19 mouse cellular contexts compared by ENCODE assay signal in the genomic region with DNA sequence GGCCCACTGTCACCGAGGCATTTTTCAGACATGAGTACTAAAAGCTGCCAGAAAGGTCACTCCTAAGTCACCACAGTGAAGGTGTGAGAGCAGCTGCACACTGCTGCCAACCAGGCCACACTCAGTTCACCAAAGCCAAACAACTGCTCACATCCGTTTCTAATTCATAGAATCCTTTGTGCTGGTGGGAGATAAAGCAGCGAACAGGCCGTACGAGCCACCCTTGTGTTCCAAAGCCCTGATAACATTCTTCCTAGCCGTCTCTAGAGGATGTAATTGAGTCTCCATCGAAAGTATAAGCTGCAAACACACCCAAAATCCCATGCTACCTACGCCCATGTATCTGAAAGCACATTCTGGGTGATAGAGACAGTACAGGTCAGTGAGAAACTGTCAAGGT. TPM values are rescaled to one million over a fixed set of nuclear protein-coding genes. Genes with fewer than 3 reads are reported as not detected.
DNase-seq lines count a peak whose midpoint lies in the region; ATAC-seq and TF ChIP-seq lines count a peak whose summit lies in the region.
"Had no signal": no experiment of that assay in that cellular context is flagged by ENCODE, and none has a peak within 500 bp of the region (broad histone marks: within the 10 kb centered on the region; RNA-seq: fewer than 3 reads in every experiment).

No protein-coding gene starts in this region.

- 41% methylated on average over 8 of the region's 8 CpGs for WGBS in liver, adult 2 months

- H3K79me2 ChIP-seq in liver, adult 2 months (ENCODE audit: control insufficient read depth, insufficient read depth, low read length), result peaks cover 6% of the 10 kb centered on the region; the same call in 1 of the 2 replicates

- TF ChIP-seq CTCF in liver, adult 2 months (IDR thresholded peaks at IDR 0.05; ENCODE audit: low read depth, low read length), result no peak
- TF ChIP-seq CTCF in gastrocnemius, adult 2 months (IDR thresholded peaks at IDR 0.05), result no peak

- intact Hi-C loops in heart, postnatal 10 days (cut with DNase I), result no loop called here
- intact Hi-C loops in gastrocnemius, adult 2 months (cut with DNase I), result no loop called here
- intact Hi-C loops in left cerebral cortex, postnatal 4 days (cut with DNase I), result no loop called here

- H3K27me3 ChIP-seq in liver, adult 2 months (ENCODE audit: control insufficient read depth, insufficient read depth, low read length), result no peaks in the 10 kb centered on the region
- H3K27me3 ChIP-seq: embryonic facial prominence, embryonic 13.5 days; hindbrain, embryonic 12.5 days; neural tube, embryonic 15.5 days had no signal

- peak overlapping the region; percentile 28 for H3K27ac ChIP-seq in liver, adult 2 months (replicated peaks; ENCODE audit: insufficient read depth, low read depth, low read length)
- H3K27ac ChIP-seq in gastrocnemius, adult 2 months, result no peak overlapping the region
- H3K27ac ChIP-seq: embryonic facial prominence, embryonic 13.5 days; hindbrain, embryonic 12.5 days; kidney, postnatal 0 days; neural tube, embryonic 15.5 days had no signal

- H3K36me3 ChIP-seq in liver, adult 2 months (ENCODE audit: control insufficient read depth, insufficient read depth, low read length), result no peaks in the 10 kb centered on the region
- H3K36me3 ChIP-seq: embryonic facial prominence, embryonic 13.5 days; hindbrain, embryonic 12.5 days; neural tube, embryonic 15.5 days had no signal

- H3K9ac ChIP-seq in liver, adult 2 months (ENCODE audit: low read depth, low read length), result no peak overlapping the region; the same call in 1 of the 2 replicates
- H3K9ac ChIP-seq: embryonic facial prominence, embryonic 13.5 days; hindbrain, embryonic 12.5 days; neural tube, embryonic 15.5 days had no signal

- ATAC-seq in megakaryocyte progenitor cell, adult 5-6 weeks (replicated peaks; ENCODE audit: poor library complexity), result peak; percentile 63
- ATAC-seq: forebrain, embryonic 16.5 days had no signal

- H3K4me1 ChIP-seq in liver, adult 2 months (ENCODE audit: control insufficient read depth, insufficient read depth, low read length), result peaks cover 53% of the 10 kb centered on the region
- H3K4me1 ChIP-seq: hindbrain, embryonic 12.5 days; neural tube, embryonic 15.5 days had no signal

- DNase-seq in heart, postnatal 10 days, result peak; percentile 9 to 10
- DNase-seq in heart, postnatal 4 days, result no peak
- peak; percentile 88 for DNase-seq in MEL-GATA-1-ER (ENCODE audit: extremely low read depth, low read depth)
- peak; percentile 78 for DNase-seq in liver, adult 2 months (ENCODE audit: extremely low read depth, low read depth, low spot score)
- DNase-seq in gastrocnemius, adult 2 months, result no peak
- DNase-seq in left cerebral cortex, postnatal 4 days, result no peak
- no peak for DNase-seq in adrenal gland, adult 18-20 months (ENCODE audit: low spot score in 2 of 2)
- DNase-seq: adrenal gland, postnatal 36 days; cerebellum, adult 9-11 months; layer of hippocampus, adult 9-11 months; midbrain, embryonic 14.5 days; right cerebral cortex, postnatal 25 days had no signal

- H3K4me3 ChIP-seq in liver, adult 2 months (ENCODE audit: insufficient read depth, low read depth, low read length), result no peak overlapping the region
- H3K4me3 ChIP-seq in gastrocnemius, adult 2 months, result no peak overlapping the region
- H3K4me3 ChIP-seq: embryonic facial prominence, embryonic 13.5 days; hindbrain, embryonic 12.5 days; myocyte; neural tube, embryonic 15.5 days had no signal

- TF ChIP-seq POLR2A in liver, adult 2 months (IDR thresholded peaks at IDR 0.05; ENCODE audit: extremely low read depth, insufficient read depth, low read length), result no peak

RNA-seq across cellular contexts. Expression of a gene that starts 9.7 kb away (rescaled TPM):
- 1 to 10 TPM in 1 of 2 experiments, under 1 TPM in 1; 0.93 to 1.2 TPM for total RNA-seq in heart, postnatal 10 days (2021)
- under 1 TPM; 0.64 to 0.77 TPM for total RNA-seq in heart, postnatal 4 days (2021)
- total RNA-seq in liver, adult 2 months (2014; rRNA removed), result 20.9 and 23.3 TPM in 2 replicates
- polyA plus RNA-seq in liver, adult 2 months (2012; rRNA removed), result 32.2 and 33.5 TPM in 2 replicates
- total RNA-seq in megakaryocyte progenitor cell, adult 5-6 weeks (2015), result 6.6 and 7.1 TPM in 2 replicates
- total RNA-seq in megakaryocyte progenitor cell, adult 5-6 weeks (2017), result 6.7 and 7.4 TPM in 2 replicates
- total RNA-seq in gastrocnemius, adult 2 months (2021), result 10 to 100 TPM in 1 of 2 experiments, 1 to 10 TPM in 1; 5.6 to 11.4 TPM
- total RNA-seq in left cerebral cortex, postnatal 4 days (2021), result 1 to 10 TPM; 4.0 to 4.4 TPM
- under 1 TPM; 0.50 to 0.67 TPM for total RNA-seq in adrenal gland, adult 18-20 months (2021)
- polyA plus RNA-seq: myocyte had no signal

Comparison
In these comparisons a context has a peak if more than half of its experiments do, and no peak if none do; other contexts are left out.
1. DNase-seq: peak in heart, postnatal 10 days (2 of 2), MEL-GATA-1-ER (single experiment) and liver, adult 2 months (single experiment); none in heart, postnatal 4 days (single experiment), gastrocnemius, adult 2 months (single experiment), left cerebral cortex, postnatal 4 days (single experiment) and adrenal gland, adult 18-20 months (0 of 2).